Mouse (Mus musculus): ENCODE measurements at regions not wholly inside any gene's neighbourhood (a gene's known extent, or its start where the extent isn't known, plus 50 kb on each side); places are given as distances from the start of the nearest gene placed in this dataset.

- H3K4me3 ChIP-seq = no peak overlapping the region
- no peaks in the 10 kb centered on the region for H3K27me3 ChIP-seq
- no peak for ATAC-seq (ENCODE audit: low FRiP score, low read depth)
- H3K36me3 ChIP-seq = no peaks in the 10 kb centered on the region
- WGBS = 60% methylated on average over 7 of the region's 7 CpGs
- no peak overlapping the region for H3K4me2 ChIP-seq (replicated peaks)
- no peak overlapping the region for H3K9ac ChIP-seq (replicated peaks)
- peaks cover 2% of the 10 kb centered on the region; the same call in 1 of the 2 replicates for H3K4me1 ChIP-seq
- no peak overlapping the region for H3K27ac ChIP-seq (replicated peaks)
- H3K9me3 ChIP-seq = no peaks in the 10 kb centered on the region
These were observed 62.2 kb downstream of the Gm17728 start for GRCm38 (mm10) chr17:9484098-9484497.

- WGBS = 84% methylated on average over 12 of the region's 12 CpGs
- Histone ChIP-seq H3K4me1 (peaks cover 2% of the 10 kb centered on the region; the same call in 1 of the 2 replicates), H3K9ac (replicated peaks) (no peak overlapping the region), H3K36me3 (no peaks in the 10 kb centered on the region), H3K4me2 (replicated peaks) (no peak overlapping the region), H3K27me3 (no peaks in the 10 kb centered on the region), H3K4me3 (no peak overlapping the region), H3K27ac (replicated peaks) (no peak overlapping the region), H3K9me3 (no peaks in the 10 kb centered on the region)
- no peak for ATAC-seq (ENCODE audit: low FRiP score, low read depth)
These were observed 62.7 kb downstream of the Gm17728 start for GRCm38 (mm10) chr17:9484566-9484965.

- Histone ChIP-seq H3K9me3 (no peaks in the 10 kb centered on the region), H3K36me3 (no peaks in the 10 kb centered on the region), H3K4me1 (no peaks in the 10 kb centered on the region), H3K9ac (replicated peaks) (no peak overlapping the region), H3K4me2 (replicated peaks) (no peak overlapping the region), H3K27ac (replicated peaks) (no peak overlapping the region), H3K4me3 (no peak overlapping the region), H3K27me3 (no peaks in the 10 kb centered on the region)
- no peak for ATAC-seq (ENCODE audit: low FRiP score, low read depth)
- 71% methylated on average over 3 of the region's 3 CpGs for WGBS
These were observed 107.5 kb downstream of the Gm17728 start for GRCm38 (mm10) chr17:9529340-9529739.

- H3K9me3 ChIP-seq = no peaks in the 10 kb centered on the region
- H3K27ac ChIP-seq (replicated peaks) = no peak overlapping the region
- no peak overlapping the region for H3K4me2 ChIP-seq (replicated peaks)
- 41% methylated on average over 4 of the region's 4 CpGs for WGBS
- no peak overlapping the region for H3K9ac ChIP-seq (replicated peaks)
- H3K27me3 ChIP-seq = no peaks in the 10 kb centered on the region
- no peak overlapping the region for H3K4me3 ChIP-seq
- peak; percentile 70 for ATAC-seq (ENCODE audit: low FRiP score, low read depth)
- H3K4me1 ChIP-seq = peaks cover 31% of the 10 kb centered on the region
- H3K36me3 ChIP-seq = no peaks in the 10 kb centered on the region
These were observed 114.2 kb downstream of the Gm17728 start for GRCm38 (mm10) chr17:9536090-9536489.

GRCm38 (mm10) chr17:9538371-9538770 is 116.5 kb downstream of the Gm17728 start:
- no peak overlapping the region for H3K4me3 ChIP-seq
- no peak for ATAC-seq (ENCODE audit: low FRiP score, low read depth)
- H3K4me1 ChIP-seq = peaks cover 36% of the 10 kb centered on the region
- no peak overlapping the region for H3K4me2 ChIP-seq (replicated peaks)
- H3K27ac ChIP-seq (replicated peaks) = no peak overlapping the region
- H3K9ac ChIP-seq (replicated peaks) = no peak overlapping the region
- H3K36me3 ChIP-seq = no peaks in the 10 kb centered on the region
- H3K27me3 ChIP-seq = no peaks in the 10 kb centered on the region
- H3K9me3 ChIP-seq = peaks cover 7% of the 10 kb centered on the region; the same call in 1 of the 2 replicates

- Histone ChIP-seq H3K27ac (replicated peaks) (no peak overlapping the region), H3K4me1 (peaks cover 36% of the 10 kb centered on the region), H3K9ac (replicated peaks) (no peak overlapping the region), H3K4me2 (replicated peaks) (no peak overlapping the region), H3K27me3 (no peaks in the 10 kb centered on the region), H3K9me3 (peaks cover 7% of the 10 kb centered on the region; the same call in 1 of the 2 replicates), H3K36me3 (no peaks in the 10 kb centered on the region), H3K4me3 (no peak overlapping the region)
- ATAC-seq (ENCODE audit: low FRiP score, low read depth) = no peak
- WGBS = 100% methylated on average over 1 of the region's 1 CpGs
These were observed 118.3 kb downstream of the Gm17728 start for GRCm38 (mm10) chr17:9540156-9540555.

- H3K4me1 ChIP-seq = peaks cover 17% of the 10 kb centered on the region
- no peak overlapping the region for H3K9ac ChIP-seq (replicated peaks)
- 55% methylated on average over 5 of the region's 5 CpGs for WGBS
- no peak overlapping the region for H3K4me2 ChIP-seq (replicated peaks)
- H3K9me3 ChIP-seq = peaks cover 7% of the 10 kb centered on the region; the same call in 1 of the 2 replicates
- no peak overlapping the region for H3K4me3 ChIP-seq
- H3K36me3 ChIP-seq = no peaks in the 10 kb centered on the region
- ATAC-seq (ENCODE audit: low FRiP score, low read depth) = peak; percentile 80
- H3K27ac ChIP-seq (replicated peaks) = peak overlapping the region; percentile 27
- no peaks in the 10 kb centered on the region for H3K27me3 ChIP-seq
These were observed 121.5 kb downstream of the Gm17728 start for GRCm38 (mm10) chr17:9543224-9543797.

- no peak overlapping the region for H3K4me2 ChIP-seq (replicated peaks)
These were observed 112.0 kb downstream of the Pabpc6 start for GRCm38 (mm10) chr17:9557544-9557943.

GRCm38 (mm10) chr17:9566846-9567245 is 102.7 kb downstream of the Pabpc6 start:
- no peak for ATAC-seq (ENCODE audit: low FRiP score, low read depth)
- Histone ChIP-seq H3K27me3 (no peaks in the 10 kb centered on the region; the same call in 1 of the 2 replicates), H3K4me3 (no peak overlapping the region), H3K9me3 (no peaks in the 10 kb centered on the region), H3K4me2 (replicated peaks) (no peak overlapping the region), H3K9ac (replicated peaks) (no peak overlapping the region), H3K36me3 (no peaks in the 10 kb centered on the region), H3K27ac (replicated peaks) (no peak overlapping the region), H3K4me1 (peaks cover 6% of the 10 kb centered on the region; the same call in 1 of the 2 replicates)
- WGBS = 69% methylated on average over 6 of the region's 6 CpGs

More at GRCm38 (mm10) chr17:9557544-9557943, 112.0 kb downstream of the Pabpc6 start:
- Histone ChIP-seq H3K27ac (replicated peaks) (no peak overlapping the region), H3K27me3 (no peaks in the 10 kb centered on the region), H3K4me3 (no peak overlapping the region), H3K36me3 (no peaks in the 10 kb centered on the region), H3K4me1 (no peaks in the 10 kb centered on the region), H3K9me3 (no peaks in the 10 kb centered on the region), H3K9ac (replicated peaks) (no peak overlapping the region)
- 91% methylated on average over 4 of the region's 4 CpGs for WGBS
- ATAC-seq (ENCODE audit: low FRiP score, low read depth) = no peak

- H3K27ac ChIP-seq (replicated peaks) = peak overlapping the region; percentile 81
- WGBS = 9% methylated on average over 11 of the region's 11 CpGs
- peak; percentile 92 for ATAC-seq (ENCODE audit: low FRiP score, low read depth)
- H3K9me3 ChIP-seq = no peaks in the 10 kb centered on the region
- peaks cover 6% of the 10 kb centered on the region; the same call in 1 of the 2 replicates for H3K27me3 ChIP-seq
- no peak overlapping the region for H3K9ac ChIP-seq (replicated peaks)
- no peaks in the 10 kb centered on the region for H3K36me3 ChIP-seq
- H3K4me2 ChIP-seq (replicated peaks) = peak overlapping the region; percentile 2; the same call in 1 of the 2 replicates
- no peak overlapping the region for H3K4me3 ChIP-seq
- peaks cover 24% of the 10 kb centered on the region for H3K4me1 ChIP-seq
These were observed 89.8 kb downstream of the Pabpc6 start for GRCm38 (mm10) chr17:9579401-9580371.

GRCm38 (mm10) chr17:9598131-9598530 is 71.4 kb downstream of the Pabpc6 start:
- Histone ChIP-seq H3K27ac (replicated peaks) (no peak overlapping the region), H3K4me3 (no peak overlapping the region), H3K27me3 (no peaks in the 10 kb centered on the region), H3K4me2 (replicated peaks) (no peak overlapping the region), H3K9ac (replicated peaks) (no peak overlapping the region), H3K9me3 (no peaks in the 10 kb centered on the region), H3K4me1 (no peaks in the 10 kb centered on the region), H3K36me3 (no peaks in the 10 kb centered on the region)
- 31% methylated on average over 2 of the region's 2 CpGs for WGBS
- ATAC-seq (ENCODE audit: low FRiP score, low read depth) = no peak

GRCm38 (mm10) chr17:9600459-9600858 is 69.1 kb downstream of the Pabpc6 start:
- Histone ChIP-seq H3K27me3 (no peaks in the 10 kb centered on the region), H3K4me3 (no peak overlapping the region), H3K9ac (replicated peaks) (no peak overlapping the region), H3K4me2 (replicated peaks) (no peak overlapping the region), H3K27ac (replicated peaks) (no peak overlapping the region), H3K36me3 (no peaks in the 10 kb centered on the region), H3K9me3 (no peaks in the 10 kb centered on the region), H3K4me1 (no peaks in the 10 kb centered on the region)
- ATAC-seq (ENCODE audit: low FRiP score, low read depth) = no peak
- WGBS = 92% methylated on average over 2 of the region's 2 CpGs

Data from midbrain, embryonic 12.5 days (tissue).